Mouse (Mus musculus): ENCODE measurements around the gene Ackr2. TPM values are rescaled to one million over a fixed set of nuclear protein-coding genes. Genes with fewer than 3 reads are reported as not detected.

The Ackr2 gene
- total RNA-seq, 2 experiments from 2014 or later = 0.90 to 1.6 TPM

DNA sequence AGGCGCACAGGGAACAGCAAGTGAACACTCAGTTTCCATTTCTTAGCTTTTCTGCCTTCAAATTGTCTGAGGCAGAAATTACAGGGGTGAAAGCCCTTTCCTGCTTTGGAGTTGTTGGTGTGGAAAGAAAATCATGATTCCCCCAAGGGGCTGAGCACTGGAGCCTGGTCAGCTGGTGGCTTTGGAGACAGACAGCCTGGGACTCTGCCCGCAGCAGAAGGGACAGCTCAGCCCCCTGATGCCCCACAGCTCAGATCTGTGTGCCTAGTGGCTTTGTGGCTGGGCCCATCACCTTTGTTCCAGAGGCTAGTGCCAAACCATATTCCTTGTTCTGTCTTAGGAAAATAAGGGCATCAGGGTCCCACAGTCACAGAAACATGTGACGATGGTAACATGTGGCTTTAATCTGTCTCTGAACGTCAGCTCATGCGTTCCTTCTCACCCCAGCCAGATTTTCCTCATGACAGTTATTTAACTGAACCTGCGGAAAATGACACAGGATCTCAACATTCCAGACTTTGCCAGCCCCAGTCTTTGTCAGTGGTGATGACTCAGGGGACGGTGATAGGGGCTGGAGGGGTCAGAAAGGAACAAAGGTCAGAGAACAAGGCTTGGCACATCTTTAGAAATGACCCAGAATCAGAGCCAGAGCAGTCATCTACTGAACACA, 61.9 kb downstream of the Ackr2 start:
- DNase-seq (ENCODE audit: low spot score in 2 of 2) = no peak

Other genes starting within 250 kb of the Ackr2 start
- 1 to 10 TPM; 6.0 to 8.8 TPM for gene Sec22c, start 192.9 kb upstream of the Ackr2 start, total RNA-seq (2021)
- 10 to 100 TPM; 52.6 to 52.8 TPM for gene Ss18l2, start 188.0 kb upstream of the Ackr2 start, total RNA-seq (2021)
- 100 to 1,000 TPM; 102 to 124 TPM for gene Nktr, start 179.2 kb upstream of the Ackr2 start, total RNA-seq (2021)
- 10 to 100 TPM; 66.6 to 72.6 TPM for gene Zfp651, start 139.0 kb upstream of the Ackr2 start, total RNA-seq (2021)
- 1 to 10 TPM; 1.9 to 3.8 TPM for gene Klhl40, start 120.7 kb upstream of the Ackr2 start, total RNA-seq (2021)
- 1 to 10 TPM; 1.5 to 4.5 TPM for gene Hhatl, start 105.8 kb upstream of the Ackr2 start, total RNA-seq (2021)
- gene Ccdc13, start 58.9 kb upstream of the Ackr2 start, total RNA-seq (2021) = 1 to 10 TPM; 1.8 to 2.8 TPM
- gene Higd1a, start 40.0 kb upstream of the Ackr2 start, total RNA-seq (2021) = 10 to 100 TPM; 63.8 to 68.9 TPM
- 10 to 100 TPM in 1 of 2 experiments, under 1 TPM in 1; 0.92 to 12.2 TPM for gene Cyp8b1, start 17.9 kb downstream of the Ackr2 start, total RNA-seq (2021)
- gene Fam198a, start 52.6 kb downstream of the Ackr2 start, total RNA-seq (2021) = 1 to 10 TPM; 6.8 to 8.4 TPM
- 10 to 100 TPM; 15.6 to 19.9 TPM for gene Pomgnt2, start 98.8 kb downstream of the Ackr2 start, total RNA-seq (2021)
- 100 to 1,000 TPM; 168 to 184 TPM for gene Snrk, start 218.9 kb downstream of the Ackr2 start, total RNA-seq (2021)